Mouse (Mus musculus) liver, embryonic 11.5 days (tissue): Measurements from ENCODE around the gene H2-Eb2. TPM values are rescaled to one million over a fixed set of nuclear protein-coding genes. Genes with fewer than 3 reads are reported as not detected.

Experiments
- ATAC-seq: fragments of 200-750 bp; cut with Nextera tagmentation; replicated peaks from 2 replicates; pipeline ENCODE4 v1.8.0; 2017; ENCODE audit warnings: moderate number of reproducible peaks, mild to moderate bottlenecking, moderate TSS enrichment, moderate library complexity; ENCODE audit not compliant: low FRiP score
- DNase-seq: peaks from one replicate; pipeline ENCODE4 v3.0.0-alpha.2; 2017; ENCODE audit warnings: low spot score
- H3K27ac ChIP-seq: fragments of 300-500 bp; sonication (generic); 2 replicates; pipeline ENCODE4 v1.5.1; 2014; ENCODE audit warnings: mild to moderate bottlenecking, low read depth, low read length, control low read depth
- H3K27me3 ChIP-seq: fragments of 300-500 bp; sonication (generic); replicated peaks from 2 replicates; pipeline ENCODE4 v1.6.1; 2014; ENCODE audit warnings: low read length, mixed read lengths; ENCODE audit not compliant: control insufficient read depth, insufficient read depth
- H3K36me3 ChIP-seq: fragments of 300-500 bp; sonication (generic); 2 replicates; pipeline ENCODE4 v1.6.1; 2014; ENCODE audit warnings: mild to moderate bottlenecking, low read length, moderate library complexity, mixed read lengths; ENCODE audit not compliant: control insufficient read depth, insufficient read depth
- H3K4me1 ChIP-seq: fragments of 300-500 bp; sonication (generic); replicated peaks from 2 replicates; pipeline ENCODE4 v1.6.1; 2014; ENCODE audit warnings: low read length, mixed read lengths; ENCODE audit not compliant: control insufficient read depth, insufficient read depth
- H3K4me2 ChIP-seq: fragments of 300-500 bp; sonication (generic); 2 replicates; pipeline ENCODE4 v1.6.1; 2014; ENCODE audit warnings: mild to moderate bottlenecking, control low read depth, moderate library complexity
- H3K4me3 ChIP-seq: fragments of 300-500 bp; sonication (generic); 2 replicates; pipeline ENCODE4 v1.5.1; 2014; ENCODE audit warnings: low read depth, low read length, control low read depth
- H3K9ac ChIP-seq: fragments of 300-500 bp; sonication (generic); 2 replicates; pipeline ENCODE4 v1.6.1; 2014; ENCODE audit warnings: low read depth, low read length, control low read depth
- H3K9me3 ChIP-seq: fragments of 300-500 bp; sonication (generic); 2 replicates; pipeline ENCODE4 v1.6.1; 2016; ENCODE audit warnings: low read length, inconsistent platforms, mixed read lengths; ENCODE audit not compliant: control insufficient read depth
- WGBS: fragments of 180-500 bp; shearing (Covaris S2); extraction: QIAGEN DNeasy Blood & Tissue Kit; methylation state at CpG from one replicate; pipeline ENCODE4 v1.1.7; 2014; 5-methylcytosine and 5-hydroxymethylcytosine counted together
- polyA plus RNA-seq: library from polyadenylated mRNA; unstranded; fragments of >200 nt; fragmentation: Nextera tagmentation; extraction: Ambion mirVana; gene quantifications from 2 replicates; pipeline ENCODE4 v1.2.1, GENCODE M21; 2014

H2-Eb2 gene
- polyA plus RNA-seq, 1 experiment from 2014 or later = not detected

GRCm38 (mm10) chr17:34377450-34378209 is 52.2 kb downstream of the H2-Eb2 start:
- DNase-seq (no peak), ATAC-seq (no peak)
- Histone ChIP-seq H3K27ac (no peak overlapping the region), H3K4me1 (no peaks in the 10 kb centered on the region), H3K9me3 (no peaks in the 10 kb centered on the region), H3K27me3 (no peaks in the 10 kb centered on the region; the same call in none of the 2 replicates), H3K4me2 (no peak overlapping the region), H3K36me3 (no peaks in the 10 kb centered on the region), H3K4me3 (no peak overlapping the region), H3K9ac (no peak overlapping the region)
- WGBS = 52% methylated on average over 6 of the region's 6 CpGs

- Histone ChIP-seq H3K27me3 (no peaks in the 10 kb centered on the region; the same call in none of the 2 replicates), H3K27ac (no peak overlapping the region), H3K9me3 (no peaks in the 10 kb centered on the region), H3K36me3 (no peaks in the 10 kb centered on the region), H3K4me3 (no peak overlapping the region), H3K4me2 (no peak overlapping the region), H3K4me1 (no peaks in the 10 kb centered on the region), H3K9ac (no peak overlapping the region)
- WGBS = 80% methylated on average over 2 of the region's 2 CpGs
- ATAC-seq = no peak
- no peak for DNase-seq
These were observed 53.3 kb downstream of the H2-Eb2 start for GRCm38 (mm10) chr17:34378716-34379115.

GRCm38 (mm10) chr17:34379451-34379850 is 54.0 kb downstream of the H2-Eb2 start:
- ATAC-seq (no peak), DNase-seq (no peak)
- Histone ChIP-seq H3K4me2 (no peak overlapping the region), H3K9ac (no peak overlapping the region), H3K27ac (no peak overlapping the region), H3K27me3 (no peaks in the 10 kb centered on the region; the same call in none of the 2 replicates), H3K4me1 (no peaks in the 10 kb centered on the region), H3K4me3 (no peak overlapping the region), H3K36me3 (no peaks in the 10 kb centered on the region), H3K9me3 (no peaks in the 10 kb centered on the region)
- 77% methylated on average over 7 of the region's 7 CpGs for WGBS

- no peak overlapping the region for H3K4me2 ChIP-seq
- H3K9ac ChIP-seq = no peak overlapping the region
- no peak overlapping the region for H3K27ac ChIP-seq
- 72% methylated on average over 11 of the region's 11 CpGs for WGBS
- no peaks in the 10 kb centered on the region; the same call in none of the 2 replicates for H3K27me3 ChIP-seq
- H3K4me3 ChIP-seq = no peak overlapping the region
- DNase-seq = no peak
- H3K36me3 ChIP-seq = no peaks in the 10 kb centered on the region
- ATAC-seq = no peak
- H3K9me3 ChIP-seq = no peaks in the 10 kb centered on the region
- no peaks in the 10 kb centered on the region for H3K4me1 ChIP-seq
These were observed 56.4 kb downstream of the H2-Eb2 start for GRCm38 (mm10) chr17:34381876-34382275.

- Histone ChIP-seq H3K9ac (no peak overlapping the region), H3K27ac (no peak overlapping the region), H3K27me3 (no peaks in the 10 kb centered on the region; the same call in 1 of the 2 replicates), H3K4me3 (no peak overlapping the region), H3K4me1 (no peaks in the 10 kb centered on the region), H3K4me2 (no peak overlapping the region), H3K9me3 (no peaks in the 10 kb centered on the region), H3K36me3 (no peaks in the 10 kb centered on the region)
- 69% methylated on average over 7 of the region's 7 CpGs for WGBS
- DNase-seq = no peak
- no peak for ATAC-seq
These were observed 57.7 kb downstream of the H2-Eb2 start for GRCm38 (mm10) chr17:34383212-34383611.

- Histone ChIP-seq H3K36me3 (no peaks in the 10 kb centered on the region), H3K4me3 (no peak overlapping the region), H3K27ac (no peak overlapping the region), H3K4me2 (no peak overlapping the region), H3K9ac (no peak overlapping the region), H3K27me3 (no peaks in the 10 kb centered on the region; the same call in 1 of the 2 replicates), H3K9me3 (no peaks in the 10 kb centered on the region), H3K4me1 (no peaks in the 10 kb centered on the region)
- DNase-seq (no peak), ATAC-seq (no peak)
- 74% methylated on average over 3 of the region's 3 CpGs for WGBS
These were observed 59.2 kb downstream of the H2-Eb2 start for GRCm38 (mm10) chr17:34384699-34385098.

- no peak overlapping the region for H3K27ac ChIP-seq
- H3K4me1 ChIP-seq = no peaks in the 10 kb centered on the region
- H3K9me3 ChIP-seq = no peaks in the 10 kb centered on the region
- WGBS = 40% methylated on average over 2 of the region's 2 CpGs
- H3K27me3 ChIP-seq = peaks cover 5% of the 10 kb centered on the region
- H3K9ac ChIP-seq = no peak overlapping the region
- no peak for ATAC-seq
- no peak for DNase-seq
- no peaks in the 10 kb centered on the region for H3K36me3 ChIP-seq
- no peak overlapping the region for H3K4me2 ChIP-seq
- H3K4me3 ChIP-seq = no peak overlapping the region
These were observed 61.2 kb downstream of the H2-Eb2 start for GRCm38 (mm10) chr17:34386656-34387055.

GRCm38 (mm10) chr17:34388513-34388912 is 63.0 kb downstream of the H2-Eb2 start:
- H3K27ac ChIP-seq = no peak overlapping the region
- H3K27me3 ChIP-seq = peaks cover 12% of the 10 kb centered on the region

More at GRCm38 (mm10) chr17:34388513-34388912, 63.0 kb downstream of the H2-Eb2 start:
- Histone ChIP-seq H3K36me3 (no peaks in the 10 kb centered on the region), H3K4me3 (no peak overlapping the region), H3K4me2 (no peak overlapping the region), H3K9ac (no peak overlapping the region), H3K4me1 (no peaks in the 10 kb centered on the region), H3K9me3 (no peaks in the 10 kb centered on the region)
- no peak for DNase-seq
- no peak for ATAC-seq
- 36% methylated on average over 4 of the region's 4 CpGs for WGBS
